7 mouse cellular contexts compared by ENCODE assay signal in the genomic region with DNA sequence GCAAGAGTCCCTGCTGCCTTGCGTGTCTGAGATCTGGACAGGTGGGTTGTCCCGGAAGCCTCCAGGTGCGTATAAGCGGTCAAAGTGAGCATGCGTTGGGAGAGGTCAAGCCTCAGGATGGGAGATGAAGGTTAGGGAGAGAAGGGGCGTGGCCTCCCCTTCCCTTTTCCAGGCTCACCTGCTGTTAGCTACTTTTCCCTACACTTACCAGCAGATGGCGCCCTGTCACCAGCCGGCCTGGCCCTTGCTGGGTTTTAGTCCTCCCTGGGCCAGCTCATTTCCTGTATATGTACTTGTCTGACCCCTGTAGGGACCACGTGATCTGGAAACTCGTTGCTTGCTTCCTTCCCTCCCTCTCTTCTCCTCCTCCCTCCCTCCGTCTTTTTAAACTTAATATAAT. TPM values are rescaled to one million over a fixed set of nuclear protein-coding genes. Genes with fewer than 3 reads are reported as not detected.
DNase-seq lines count a peak whose midpoint lies in the region; ATAC-seq lines count a peak whose summit lies in the region.

No protein-coding gene starts in this region.

- H3K27ac ChIP-seq in intestine, embryonic 14.5 days (ENCODE audit: low read depth), result no peak overlapping the region
- H3K27ac ChIP-seq in midbrain, embryonic 11.5 days (ENCODE audit: low read depth, low read length), result no peak overlapping the region

- no peak overlapping the region for H3K9ac ChIP-seq in intestine, embryonic 14.5 days (ENCODE audit: low read length)
- no peak overlapping the region for H3K9ac ChIP-seq in midbrain, embryonic 11.5 days (ENCODE audit: low read length)

- intact Hi-C loops in left cerebral cortex, postnatal 10 days (cut with DNase I), result loop anchor here (2.0 kb wide), 1 partner anchor 111 kb away; no protein-coding TSS in a partner anchor

- WGBS in intestine, embryonic 14.5 days, result 14% methylated on average over 11 of the region's 11 CpGs
- 10% methylated on average over 11 of the region's 11 CpGs for WGBS in midbrain, embryonic 11.5 days

- no peaks in the 10 kb centered on the region for H3K27me3 ChIP-seq in intestine, embryonic 14.5 days (replicated peaks; ENCODE audit: control insufficient read depth, insufficient read depth, low read length)
- no peaks in the 10 kb centered on the region for H3K27me3 ChIP-seq in midbrain, embryonic 11.5 days (ENCODE audit: control insufficient read depth, insufficient read depth, low read length)

- no peaks in the 10 kb centered on the region for H3K36me3 ChIP-seq in intestine, embryonic 14.5 days (ENCODE audit: control insufficient read depth, insufficient read depth, low read length)
- no peaks in the 10 kb centered on the region for H3K36me3 ChIP-seq in midbrain, embryonic 11.5 days (ENCODE audit: control insufficient read depth, insufficient read depth, low read length)

- H3K4me1 ChIP-seq in intestine, embryonic 14.5 days (replicated peaks; ENCODE audit: control insufficient read depth, insufficient read depth, low read length), result peaks cover 10% of the 10 kb centered on the region
- peaks cover 11% of the 10 kb centered on the region for H3K4me1 ChIP-seq in midbrain, embryonic 11.5 days (ENCODE audit: control insufficient read depth, insufficient read depth, low read length)

- no peak overlapping the region for H3K4me2 ChIP-seq in intestine, embryonic 14.5 days (ENCODE audit: low read length)
- H3K4me2 ChIP-seq in midbrain, embryonic 11.5 days, result no peak overlapping the region

- ATAC-seq in intestine, embryonic 14.5 days (replicated peaks; ENCODE audit: low FRiP score, low TSS enrichment, low read depth), result peak; percentile 83
- ATAC-seq in midbrain, embryonic 11.5 days (ENCODE audit: low FRiP score), result peak; percentile 62; the same call in 1 of the 2 replicates

- no peak overlapping the region for H3K4me3 ChIP-seq in intestine, embryonic 14.5 days (ENCODE audit: low read depth, low read length)
- H3K4me3 ChIP-seq in midbrain, embryonic 11.5 days (ENCODE audit: low read depth, low read length), result no peak overlapping the region

- H3K9me3 ChIP-seq in intestine, embryonic 14.5 days (ENCODE audit: control insufficient read depth, low read length), result no peaks in the 10 kb centered on the region
- no peaks in the 10 kb centered on the region for H3K9me3 ChIP-seq in midbrain, embryonic 11.5 days (ENCODE audit: control insufficient read depth, low read length)

- DNase-seq in adrenal gland, adult (ENCODE audit: inconsistent age in 2 of 2, low spot score in 1 of 2), result peak; percentile 82 to 93
- peak; percentile 92 for DNase-seq in embryo, embryonic 10.5 days (ENCODE audit: low spot score)
- peak; percentile 72 for DNase-seq in gastrocnemius, postnatal 25 days
- peak; percentile 84 for DNase-seq in intestine, embryonic 14.5 days (ENCODE audit: low spot score)
- peak; percentile 48 to 86 for DNase-seq in left cerebral cortex, postnatal 10 days (ENCODE audit: extremely low spot score in 1 of 2, low spot score in 2 of 2)
- peak; percentile 95 for DNase-seq in midbrain, embryonic 11.5 days (ENCODE audit: low spot score, missing footprints)
- DNase-seq in spleen, adult 12 weeks (ENCODE audit: low spot score), result peak; percentile 74

RNA-seq across cellular contexts. Expression of a gene that starts 16.4 kb away (rescaled TPM):
- 100 to 1,000 TPM; 114 to 132 TPM for total RNA-seq in gastrocnemius, postnatal 25 days (2021)
- 7.5 and 8.1 TPM in 2 replicates for polyA plus RNA-seq in intestine, embryonic 14.5 days (2014; fragmentation: Nextera tagmentation; extraction: Ambion mirVana)
- total RNA-seq in left cerebral cortex, postnatal 10 days (2021), result 10 to 100 TPM; 13.2 to 15.0 TPM
- 9.8 and 11.3 TPM in 2 replicates for polyA plus RNA-seq in midbrain, embryonic 11.5 days (2014; fragmentation: Nextera tagmentation; extraction: Ambion mirVana)

RNA-seq across cellular contexts. Expression of a gene that starts 39.6 kb away (rescaled TPM):
- total RNA-seq in gastrocnemius, postnatal 25 days (2021), result 100 to 1,000 TPM in 1 of 2 experiments, 10 to 100 TPM in 1; 94.8 to 112 TPM
- polyA plus RNA-seq in intestine, embryonic 14.5 days (2014; fragmentation: Nextera tagmentation; extraction: Ambion mirVana), result 43.0 and 48.8 TPM in 2 replicates
- total RNA-seq in left cerebral cortex, postnatal 10 days (2021), result 10 to 100 TPM; 42.1 to 46.1 TPM
- polyA plus RNA-seq in midbrain, embryonic 11.5 days (2014; fragmentation: Nextera tagmentation; extraction: Ambion mirVana), result 30.4 and 32.6 TPM in 2 replicates

Comparison
In these comparisons a context has a peak if more than half of its experiments do, and no peak if none do; other contexts are left out.
1. RNA of a gene that starts 16.4 kb away (total RNA-seq): 114 to 132 TPM in gastrocnemius, postnatal 25 days; 13.2 to 15.0 TPM in left cerebral cortex, postnatal 10 days; every median in the first group is over 4 times any median in the second.
2. Peak in every context shown above with its lines, with median percentiles within 50 percentile points of each other: DNase-seq.